Mouse (Mus musculus) activated CD4-positive, CD25-positive, alpha-beta regulatory T cell, adult 4 months (primary cell): Measurements from ENCODE around the gene Krtap13-1. TPM values are rescaled to one million over a fixed set of nuclear protein-coding genes. Genes with fewer than 3 reads are reported as not detected.
"Not testable (repeated sequence)": the region's sequence is repeated elsewhere in the genome, so short reads cannot be mapped to it uniquely, and the experiment has no call there.

Experiments
- ATAC-seq: one replicate; pipeline ENCODE4 v1.8.0; 2017
- polyA plus RNA-seq, 2 experiments: library from polyadenylated mRNA; unstranded; fragments of 100-300 nt; shearing (Covaris generic); gene quantifications; one replicate each; pipeline ENCODE4 v1.2.1; 2017

Krtap13-1 gene
- polyA plus RNA-seq: under 1 TPM in 1 of 2 experiments, not detected in 1; 0.77 TPM

DNA sequence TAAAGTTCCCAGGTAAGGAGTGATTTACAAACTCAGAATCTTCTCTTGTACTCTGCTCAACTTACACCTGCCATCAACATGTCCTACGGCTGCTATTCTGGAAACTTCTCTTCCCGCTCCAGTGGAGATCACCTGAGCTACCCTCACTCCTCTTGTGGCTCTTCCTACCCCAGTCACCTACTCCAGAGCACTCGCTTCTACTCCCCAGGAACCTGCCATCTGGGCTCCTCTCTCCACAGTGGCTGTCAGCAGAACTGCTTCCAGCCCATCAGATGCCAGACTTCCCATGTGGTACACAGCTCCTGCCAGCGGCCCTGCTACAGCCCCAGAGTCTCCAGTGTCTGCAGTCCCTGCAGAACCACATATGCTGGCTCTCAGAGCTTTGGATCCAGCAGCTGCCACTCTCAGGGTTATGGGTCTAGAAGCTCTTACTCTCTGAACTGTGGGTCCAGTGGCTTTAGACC, at the start of gene Krtap13-1:
Gene Krtap13-1 (plus strand): TSS at position 51 of the 464 bp plus-strand sequence.
- ATAC-seq: no peak

- ATAC-seq: no peak
These were observed 49.6 kb upstream of the Krtap13-1 start for GRCm38 (mm10) chr16:88679099-88679498.

- ATAC-seq: no peak
These were observed 47.4 kb upstream of the Krtap13-1 start for GRCm38 (mm10) chr16:88681282-88681681.

- no peak for ATAC-seq
These were observed 32.4 kb upstream of the Krtap13-1 start for GRCm38 (mm10) chr16:88696256-88696655.

DNA sequence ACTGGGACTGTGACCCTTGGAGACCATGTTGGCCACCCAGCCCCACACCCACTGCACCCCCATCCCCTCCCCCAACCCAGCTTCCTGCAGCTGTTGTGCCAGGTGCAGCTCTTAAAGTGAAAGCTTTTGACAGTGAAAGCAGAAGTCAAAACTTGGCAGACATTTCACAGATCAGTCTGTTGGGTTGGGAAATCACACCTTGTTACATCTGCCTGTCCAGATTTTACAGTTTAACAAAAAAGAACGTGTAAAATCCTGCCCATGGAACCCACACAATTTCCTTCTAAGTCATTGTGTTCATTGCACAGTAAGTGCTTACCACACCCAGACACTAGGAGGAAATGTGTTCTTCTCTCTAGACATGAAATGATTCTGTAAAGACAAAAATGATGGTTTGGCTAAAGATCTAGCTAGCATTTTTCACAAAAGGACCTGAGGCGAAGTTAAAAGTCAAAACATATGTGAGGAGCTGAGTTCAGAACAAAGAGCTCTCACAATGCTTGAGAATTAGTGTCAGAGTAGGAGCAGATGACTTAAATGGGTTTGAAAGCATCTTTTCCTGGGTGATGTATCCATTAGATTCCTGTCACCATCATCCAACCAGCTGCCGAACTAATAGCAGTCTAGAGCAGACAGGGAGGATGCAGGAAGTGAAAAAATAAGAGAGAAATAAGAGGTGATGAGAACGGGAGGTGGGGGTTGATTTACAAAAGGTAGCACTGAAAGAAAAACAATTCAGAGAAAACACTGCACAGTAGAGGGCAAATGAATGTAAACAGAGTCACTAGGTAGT, 27.4 kb upstream of the Krtap13-1 start:
- no peak for ATAC-seq

DNA sequence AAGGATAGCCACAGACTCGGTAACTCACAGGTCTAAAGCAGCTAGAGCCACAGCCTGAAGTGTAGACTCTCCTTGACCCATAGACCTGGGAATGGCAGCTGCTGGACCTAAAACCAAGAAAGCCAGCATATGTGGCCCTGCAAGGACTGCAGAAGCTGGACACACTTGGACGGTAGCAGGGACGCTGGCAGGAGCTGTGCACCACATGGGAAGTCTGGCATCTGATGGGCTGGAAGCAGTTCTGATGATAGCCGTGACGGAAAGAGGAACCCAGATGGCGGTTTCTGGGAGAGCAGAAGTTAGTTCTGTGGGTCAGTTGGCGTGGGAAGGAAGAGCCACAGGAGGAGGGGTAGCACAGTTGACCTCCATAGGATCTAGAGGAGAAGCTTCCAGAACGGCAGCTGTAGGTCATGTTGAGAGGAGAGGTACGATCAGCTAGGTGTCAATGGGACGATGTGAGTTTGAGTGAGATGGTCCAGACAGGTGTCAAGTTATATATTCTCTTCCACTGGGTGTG, 21.1 kb upstream of the Krtap13-1 start, which contains the start of gene 2310061N02Rik:
Gene 2310061N02Rik (minus strand): TSS at position 467 of the 517 bp plus-strand sequence.
- ATAC-seq: no peak

GRCm38 (mm10) chr16:88710757-88711156, 17.9 kb upstream of the Krtap13-1 start:
- ATAC-seq: no peak

DNA sequence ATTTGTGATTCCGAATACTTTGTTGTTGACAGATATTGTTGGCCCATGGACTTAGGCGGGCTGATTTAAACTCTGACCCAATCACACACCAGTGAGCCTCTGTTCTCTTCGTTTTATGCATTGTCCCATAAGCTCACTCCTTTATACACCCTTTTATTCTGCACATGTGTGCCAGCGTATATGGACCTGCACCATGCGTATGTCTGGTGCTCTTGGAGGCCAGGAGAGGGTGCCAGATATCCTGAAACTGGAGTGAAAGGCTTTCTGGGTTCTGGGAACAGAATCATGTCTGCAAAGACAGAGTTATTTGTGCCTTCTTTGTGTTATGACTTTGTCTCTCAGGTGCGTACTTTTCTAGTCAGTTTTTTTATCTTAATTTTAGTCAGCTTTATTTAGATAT, 17.4 kb upstream of the Krtap13-1 start:
- no peak for ATAC-seq

DNA sequence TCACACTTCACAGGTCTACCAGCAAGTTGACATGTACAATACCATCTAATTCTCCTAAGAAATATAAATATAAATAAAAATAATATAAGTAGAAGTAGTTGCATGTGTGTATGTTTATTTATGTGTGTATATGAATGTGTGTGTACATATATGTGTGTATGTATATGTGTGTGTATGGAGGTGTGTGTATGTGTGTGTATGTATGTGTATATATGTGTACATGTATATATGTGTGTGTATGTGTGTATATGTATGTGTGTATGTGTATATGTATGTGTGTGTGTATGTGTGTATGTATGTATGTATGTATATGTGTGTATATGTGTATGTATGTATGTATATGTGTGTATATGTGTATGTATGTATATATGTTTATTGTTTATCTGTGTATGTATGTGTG, 12.1 kb upstream of the Krtap13-1 start:
- ATAC-seq: no peak

DNA sequence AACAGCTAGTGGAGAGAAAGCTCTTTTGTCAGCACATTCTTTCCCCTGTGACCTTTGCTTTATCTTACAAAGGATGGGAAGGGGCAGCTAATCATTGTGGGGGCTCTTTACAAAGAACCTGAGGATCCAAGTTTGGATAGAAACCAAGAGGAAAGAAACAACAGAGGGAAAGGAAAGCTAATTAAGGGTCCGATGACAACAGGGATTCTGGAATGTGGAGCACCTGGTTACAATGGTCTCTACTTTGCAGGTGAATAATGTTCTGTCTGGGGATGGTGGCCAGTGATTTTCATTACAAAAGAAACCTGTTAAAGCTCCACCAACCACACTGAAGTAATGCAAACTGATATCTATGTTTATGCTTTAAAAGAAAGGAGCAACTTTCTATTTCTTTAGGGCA, 8.6 kb upstream of the Krtap13-1 start:
- ATAC-seq: no peak

DNA sequence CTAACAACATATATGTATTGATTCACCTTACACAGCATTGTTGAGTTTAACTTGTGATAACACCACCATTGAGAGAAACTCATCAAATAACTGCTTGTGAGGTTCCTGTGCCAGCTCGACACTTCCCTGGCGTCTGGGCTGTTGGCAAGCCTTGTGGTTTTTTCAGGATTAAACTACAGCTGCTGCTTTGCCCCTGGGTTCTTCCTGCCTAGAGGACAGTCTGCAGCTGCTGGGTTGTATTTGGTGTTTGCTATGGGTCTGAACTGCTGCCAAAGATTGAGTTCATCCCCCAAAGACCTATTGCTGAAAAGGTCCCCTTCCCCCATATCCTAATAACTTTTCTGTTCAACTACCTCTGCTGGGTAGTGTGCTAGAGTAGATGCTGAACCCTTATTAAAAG, 6.7 kb downstream of the Krtap13-1 start:
- no peak for ATAC-seq

DNA sequence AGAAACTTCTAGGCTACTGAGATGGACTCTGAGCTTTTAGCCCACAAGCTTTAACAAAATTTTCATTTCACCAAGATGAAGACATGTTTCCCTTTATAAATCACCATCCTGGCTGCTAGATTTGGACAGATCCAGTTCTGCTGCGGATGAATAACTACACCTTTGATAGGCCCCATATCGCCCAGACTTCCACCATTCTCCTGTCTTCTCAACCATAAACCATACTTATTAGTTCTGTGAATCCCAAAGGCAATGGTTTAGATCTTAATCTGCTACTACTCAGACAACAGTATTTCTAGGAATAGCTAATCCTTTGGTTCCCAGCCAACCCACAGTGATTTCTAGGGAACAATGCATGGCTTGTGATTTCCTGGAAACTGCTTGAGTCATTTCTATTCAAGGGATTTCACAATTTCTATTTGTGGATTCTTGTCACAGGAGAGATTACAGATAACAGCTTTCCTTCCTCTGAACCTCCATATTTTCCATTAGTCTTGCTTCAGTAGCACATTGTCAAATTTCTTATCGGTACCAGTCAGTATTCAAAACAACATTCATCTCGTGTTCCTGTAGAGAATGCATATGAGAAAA, 16.2 kb downstream of the Krtap13-1 start:
- no peak for ATAC-seq

DNA sequence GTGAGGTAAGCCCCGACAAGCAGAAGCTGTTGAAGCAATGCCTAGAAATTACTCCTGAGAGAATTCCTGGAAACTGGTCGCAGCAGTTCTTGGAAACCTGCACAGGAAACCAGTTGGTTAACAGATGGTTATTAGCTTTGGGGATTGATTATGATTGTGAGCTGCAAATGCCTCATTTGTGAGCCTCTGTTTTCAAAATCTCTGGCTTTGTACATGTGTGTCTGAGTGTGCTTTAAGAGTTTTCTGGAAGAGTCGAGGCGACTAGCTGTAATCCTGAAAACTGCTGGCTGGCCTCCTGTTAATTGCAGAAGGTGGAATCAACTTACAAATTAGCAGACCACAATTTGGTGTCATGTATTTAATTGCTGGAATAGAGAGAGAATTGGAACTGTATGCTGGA, 19.3 kb downstream of the Krtap13-1 start:
- no peak for ATAC-seq

GRCm38 (mm10) chr16:88751535-88751934, 22.9 kb downstream of the Krtap13-1 start, which contains the start of gene Krtap13:
Krtap13 (minus strand) TSS chr16:88751635.
- ATAC-seq: not testable (repeated sequence)

GRCm38 (mm10) chr16:88758547-88758946, 29.9 kb downstream of the Krtap13-1 start, which contains the start of gene 2310034C09Rik:
2310034C09Rik (plus strand) TSS chr16:88758847.
- ATAC-seq: not testable (repeated sequence)

- ATAC-seq: no peak
These were observed 45.4 kb downstream of the Krtap13-1 start, which contains the start of gene 2310057N15Rik for GRCm38 (mm10) chr16:88774106-88774505. 2310057N15Rik (minus strand) TSS chr16:88774206.

GRCm38 (mm10) chr16:88777596-88777995, 48.9 kb downstream of the Krtap13-1 start, which contains the start of gene Gm5965:
Gm5965 (plus strand) TSS chr16:88777896.
- no peak for ATAC-seq

Other genes with a start within 250 kb of the Krtap13-1 start
- not detected for gene Cldn17, start 221.9 kb upstream of the Krtap13-1 start, polyA plus RNA-seq
- not detected for gene Cldn8, start 165.7 kb upstream of the Krtap13-1 start, polyA plus RNA-seq
- gene Krtap24-1, start 116.6 kb upstream of the Krtap13-1 start, polyA plus RNA-seq: not detected
- gene 2310079G19Rik, start 101.2 kb upstream of the Krtap13-1 start, polyA plus RNA-seq: not detected
- not detected for gene Krtap26-1, start 81.1 kb upstream of the Krtap13-1 start, polyA plus RNA-seq
- not detected for gene Krtap27-1, start 57.2 kb upstream of the Krtap13-1 start, polyA plus RNA-seq
- gene 2310061N02Rik, start 20.9 kb upstream of the Krtap13-1 start, polyA plus RNA-seq: not detected
- gene Krtap13, start 22.8 kb downstream of the Krtap13-1 start, polyA plus RNA-seq: not detected
- not detected for gene 2310034C09Rik, start 30.0 kb downstream of the Krtap13-1 start, polyA plus RNA-seq
- not detected for gene 2310057N15Rik, start 45.3 kb downstream of the Krtap13-1 start, polyA plus RNA-seq
- gene Gm5965, start 49.0 kb downstream of the Krtap13-1 start, polyA plus RNA-seq: not detected
- gene Gm20741, start 83.4 kb downstream of the Krtap13-1 start, polyA plus RNA-seq: not detected
- not detected for gene Krtap15, start 91.4 kb downstream of the Krtap13-1 start, polyA plus RNA-seq
- gene Krtap14, start 97.3 kb downstream of the Krtap13-1 start, polyA plus RNA-seq: not detected
- not detected for gene Krtap19-1, start 140.5 kb downstream of the Krtap13-1 start, polyA plus RNA-seq
- not detected for gene Krtap19-2, start 145.4 kb downstream of the Krtap13-1 start, polyA plus RNA-seq
- gene Krtap19-3, start 149.2 kb downstream of the Krtap13-1 start, polyA plus RNA-seq: not detected
- not detected for gene Krtap19-4, start 156.2 kb downstream of the Krtap13-1 start, polyA plus RNA-seq
- not detected for gene Krtap19-5, start 167.6 kb downstream of the Krtap13-1 start, polyA plus RNA-seq
- not detected for gene Krtap19-9b, start 203.4 kb downstream of the Krtap13-1 start, polyA plus RNA-seq
- not detected for gene Krtap16-3, start 234.0 kb downstream of the Krtap13-1 start, polyA plus RNA-seq